Mouse (Mus musculus): ENCODE measurements at regions not wholly inside any gene's neighbourhood (a gene's known extent, or its start where the extent isn't known, plus 50 kb on each side); places are given as distances from the start of the nearest gene placed in this dataset.
A peak's percentile ranks its signal among the peaks of the same experiment; 100 is the strongest.

DNA sequence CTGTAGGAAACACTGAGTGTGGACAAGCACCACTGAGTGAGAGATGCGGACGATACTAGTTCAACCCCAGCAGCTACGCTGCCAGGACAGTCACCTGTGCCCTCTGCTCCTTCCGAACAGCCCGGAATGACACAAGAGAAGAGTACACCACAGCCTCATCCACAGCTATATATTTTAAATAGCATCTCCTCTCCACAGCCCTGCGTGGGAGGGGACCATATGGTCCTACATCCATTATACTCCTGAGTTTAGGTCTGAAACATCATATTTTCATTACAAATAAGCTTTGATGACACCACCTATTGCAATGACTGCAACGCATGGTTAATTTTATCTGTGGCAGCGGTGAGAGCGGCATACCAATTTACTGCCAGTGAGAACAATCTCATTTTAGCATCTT, 215.6 kb upstream of the Ppargc1a start:
- H3K27ac ChIP-seq (ENCODE audit: low read depth): no peak overlapping the region

DNA sequence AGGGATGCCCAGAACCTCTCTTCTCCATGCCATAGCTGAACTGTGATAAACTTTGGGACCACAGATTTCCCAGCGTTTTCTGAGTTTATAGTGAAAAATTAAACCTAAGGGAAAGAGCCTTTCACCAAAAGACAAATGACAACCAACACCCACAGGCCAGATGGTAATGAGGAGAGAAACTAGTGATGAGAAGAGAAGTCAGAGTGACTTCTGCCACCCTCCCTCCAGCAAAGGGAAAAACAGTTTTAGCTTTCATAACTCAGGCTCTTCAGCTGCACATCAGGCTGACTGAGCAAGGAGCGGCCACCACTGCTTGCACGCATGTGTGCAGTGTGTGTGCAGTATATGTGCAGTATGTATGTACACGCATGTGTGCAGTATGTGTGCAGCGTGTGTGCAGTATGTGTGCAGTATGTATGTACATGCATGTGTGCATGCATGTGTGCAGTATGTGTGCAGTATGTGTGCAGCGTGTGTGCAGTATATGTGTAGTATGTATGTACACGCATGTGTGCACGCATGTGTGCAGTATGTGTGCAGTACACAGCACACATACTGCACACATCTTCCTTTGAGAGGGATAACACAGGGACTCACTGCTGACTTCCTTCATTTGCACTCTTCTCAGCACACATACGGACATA, 208.1 kb upstream of the Ppargc1a start:
- peak; percentile 11 for DNase-seq
- H3K9ac ChIP-seq: no peak overlapping the region
- no peaks in the 10 kb centered on the region for H3K36me3 ChIP-seq (ENCODE audit: insufficient read depth)
- WGBS: 82% methylated on average over 9 of the region's 9 CpGs
- H3K4me1 ChIP-seq (ENCODE audit: insufficient read depth): no peaks in the 10 kb centered on the region
- ATAC-seq (ENCODE audit: insufficient read depth): no peak; the same call in 1 of the 2 replicates
- no peak overlapping the region for H3K4me3 ChIP-seq (ENCODE audit: low read depth, low read length)
- no peaks in the 10 kb centered on the region for H3K27me3 ChIP-seq (ENCODE audit: insufficient read depth, low read length)
- no peak overlapping the region for H3K27ac ChIP-seq (ENCODE audit: low read depth)
- no peaks in the 10 kb centered on the region for H3K9me3 ChIP-seq (ENCODE audit: low read depth, low read length)
- no peak overlapping the region for H3K4me2 ChIP-seq
- no peak for TF ChIP-seq CTCF (IDR thresholded peaks at IDR 0.05; ENCODE audit: low read depth)

More for the DNA sequence above, 215.6 kb upstream of the Ppargc1a start:
- Histone ChIP-seq H3K4me3 (ENCODE audit: low read depth, low read length) (no peak overlapping the region), H3K27me3 (ENCODE audit: insufficient read depth, low read length) (no peaks in the 10 kb centered on the region), H3K9me3 (ENCODE audit: low read depth, low read length) (no peaks in the 10 kb centered on the region), H3K36me3 (ENCODE audit: insufficient read depth) (no peaks in the 10 kb centered on the region), H3K4me2 (no peak overlapping the region), H3K4me1 (ENCODE audit: insufficient read depth) (no peaks in the 10 kb centered on the region), H3K9ac (no peak overlapping the region)
- ATAC-seq (ENCODE audit: insufficient read depth) (no peak), DNase-seq (no peak)
- no peak for TF ChIP-seq CTCF (IDR thresholded peaks at IDR 0.05; ENCODE audit: low read depth)
- WGBS: 88% methylated on average over 9 of the region's 9 CpGs

DNA sequence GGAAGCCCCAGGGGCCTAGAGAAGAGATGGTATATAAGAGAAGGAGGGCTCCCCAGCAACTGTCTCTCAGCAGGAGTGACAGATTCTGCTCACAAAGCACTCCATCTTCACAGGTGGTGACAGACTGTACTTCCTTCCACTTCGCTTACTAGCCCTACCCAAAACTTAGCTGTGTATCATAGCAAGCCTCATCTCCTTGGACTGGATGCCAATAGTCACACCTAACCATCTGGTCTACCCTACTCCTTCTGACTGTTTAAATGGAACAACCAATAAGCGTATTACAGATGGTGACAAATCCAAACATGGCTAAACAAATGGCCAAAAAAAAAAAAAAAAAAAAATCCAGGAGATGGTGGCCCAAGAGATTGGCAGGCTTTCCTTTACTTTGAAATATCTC, 204.1 kb upstream of the Ppargc1a start:
- no peak overlapping the region for H3K9ac ChIP-seq
- no peak overlapping the region for H3K4me2 ChIP-seq
- no peaks in the 10 kb centered on the region for H3K4me1 ChIP-seq (ENCODE audit: insufficient read depth)
- ATAC-seq (ENCODE audit: insufficient read depth) (no peak; the same call in 1 of the 2 replicates), DNase-seq (peak; percentile 48)
- H3K36me3 ChIP-seq (ENCODE audit: insufficient read depth): no peaks in the 10 kb centered on the region
- H3K4me3 ChIP-seq (ENCODE audit: low read depth, low read length): no peak overlapping the region
- H3K27ac ChIP-seq (ENCODE audit: low read depth): no peak overlapping the region
- WGBS: 45% methylated on average over 2 of the region's 2 CpGs
- no peak for TF ChIP-seq CTCF (IDR thresholded peaks at IDR 0.05; ENCODE audit: low read depth)
- no peaks in the 10 kb centered on the region; the same call in 1 of the 2 replicates for H3K27me3 ChIP-seq (ENCODE audit: insufficient read depth, low read length)
- H3K9me3 ChIP-seq (ENCODE audit: low read depth, low read length): no peaks in the 10 kb centered on the region

DNA sequence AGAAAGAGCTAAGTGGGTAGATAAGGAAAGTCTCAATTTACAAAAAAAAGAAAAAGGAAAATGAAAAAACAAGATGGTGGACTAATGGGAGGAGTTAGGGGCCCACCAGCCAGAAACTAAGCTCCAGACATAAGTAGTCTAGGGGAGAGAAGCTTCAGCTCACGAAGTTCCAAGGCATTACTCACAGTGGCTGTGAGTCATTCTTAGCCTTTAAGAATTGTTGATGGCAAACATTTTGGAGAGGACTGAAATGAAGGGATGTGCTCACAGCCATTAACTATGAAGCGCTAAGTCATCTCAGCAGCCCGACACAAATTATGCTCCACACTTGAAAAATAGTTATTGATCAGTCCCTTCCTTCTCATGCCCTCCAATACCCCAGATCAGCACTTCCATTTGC, 198.6 kb upstream of the Ppargc1a start:
- TF ChIP-seq CTCF (IDR thresholded peaks at IDR 0.05; ENCODE audit: low read depth): no peak
- Histone ChIP-seq H3K9ac (no peak overlapping the region), H3K4me2 (no peak overlapping the region), H3K9me3 (ENCODE audit: low read depth, low read length) (no peaks in the 10 kb centered on the region), H3K4me1 (ENCODE audit: insufficient read depth) (no peaks in the 10 kb centered on the region), H3K4me3 (ENCODE audit: low read depth, low read length) (no peak overlapping the region), H3K27ac (ENCODE audit: low read depth) (no peak overlapping the region), H3K27me3 (ENCODE audit: insufficient read depth, low read length) (no peaks in the 10 kb centered on the region; the same call in 1 of the 2 replicates), H3K36me3 (ENCODE audit: insufficient read depth) (no peaks in the 10 kb centered on the region)
- ATAC-seq (ENCODE audit: insufficient read depth): no peak
- 86% methylated on average over 3 of the region's 3 CpGs for WGBS
- DNase-seq: no peak

DNA sequence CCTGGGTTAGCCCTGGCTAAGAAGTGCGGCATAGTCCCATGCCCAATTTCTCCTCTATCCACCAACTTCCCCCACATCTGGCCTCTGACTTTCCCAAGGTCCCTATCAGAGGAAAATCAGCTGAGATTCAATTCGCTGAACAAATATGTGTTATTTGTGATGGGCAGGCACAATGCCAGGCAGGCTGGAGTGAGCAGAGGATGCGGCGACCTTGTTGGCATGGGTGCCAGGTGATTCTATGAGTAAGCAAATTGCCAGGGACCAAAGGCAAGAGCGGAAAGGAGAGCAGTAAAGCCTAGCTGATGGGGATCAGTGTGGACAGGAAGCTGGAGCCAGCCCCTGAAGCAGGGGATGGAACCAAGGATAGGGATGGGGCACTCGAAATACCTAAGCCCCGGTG, 196.9 kb upstream of the Ppargc1a start:
- Histone ChIP-seq H3K9me3 (ENCODE audit: low read depth, low read length) (no peaks in the 10 kb centered on the region), H3K27ac (ENCODE audit: low read depth) (no peak overlapping the region), H3K9ac (no peak overlapping the region), H3K4me2 (no peak overlapping the region), H3K4me3 (ENCODE audit: low read depth, low read length) (no peak overlapping the region), H3K36me3 (ENCODE audit: insufficient read depth) (no peaks in the 10 kb centered on the region), H3K4me1 (ENCODE audit: insufficient read depth) (no peaks in the 10 kb centered on the region), H3K27me3 (ENCODE audit: insufficient read depth, low read length) (no peaks in the 10 kb centered on the region; the same call in 1 of the 2 replicates)
- DNase-seq: no peak
- no peak for TF ChIP-seq CTCF (IDR thresholded peaks at IDR 0.05; ENCODE audit: low read depth)
- WGBS: 75% methylated on average over 7 of the region's 7 CpGs
- no peak for ATAC-seq (ENCODE audit: insufficient read depth)

DNA sequence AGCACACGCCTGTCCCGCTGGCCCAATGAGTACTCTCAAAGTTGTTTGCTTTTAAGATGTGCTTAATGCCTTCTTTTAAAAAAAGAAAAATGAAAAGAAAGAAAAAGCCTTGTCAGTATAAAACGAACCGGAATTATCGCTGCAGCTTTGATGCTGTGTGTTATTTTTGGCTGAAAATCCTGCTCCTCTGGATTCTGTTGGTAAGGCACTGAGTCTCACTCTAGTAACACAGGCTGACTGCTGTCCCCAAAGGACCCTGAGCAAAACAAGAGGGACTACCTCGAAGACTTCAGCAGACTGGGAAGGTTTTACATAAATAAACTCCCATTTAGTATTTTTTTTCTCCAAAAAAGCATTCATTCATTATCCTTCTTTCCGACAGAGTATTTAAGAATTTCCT, 196.1 kb upstream of the Ppargc1a start:
- Histone ChIP-seq H3K27ac (ENCODE audit: low read depth) (no peak overlapping the region), H3K36me3 (ENCODE audit: insufficient read depth) (no peaks in the 10 kb centered on the region), H3K9me3 (ENCODE audit: low read depth, low read length) (no peaks in the 10 kb centered on the region), H3K4me3 (ENCODE audit: low read depth, low read length) (no peak overlapping the region), H3K4me2 (no peak overlapping the region), H3K27me3 (ENCODE audit: insufficient read depth, low read length) (no peaks in the 10 kb centered on the region; the same call in 1 of the 2 replicates), H3K9ac (no peak overlapping the region), H3K4me1 (ENCODE audit: insufficient read depth) (no peaks in the 10 kb centered on the region)
- WGBS: 34% methylated on average over 7 of the region's 7 CpGs
- no peak for TF ChIP-seq CTCF (IDR thresholded peaks at IDR 0.05; ENCODE audit: low read depth)
- DNase-seq: no peak
- ATAC-seq (ENCODE audit: insufficient read depth): no peak

DNA sequence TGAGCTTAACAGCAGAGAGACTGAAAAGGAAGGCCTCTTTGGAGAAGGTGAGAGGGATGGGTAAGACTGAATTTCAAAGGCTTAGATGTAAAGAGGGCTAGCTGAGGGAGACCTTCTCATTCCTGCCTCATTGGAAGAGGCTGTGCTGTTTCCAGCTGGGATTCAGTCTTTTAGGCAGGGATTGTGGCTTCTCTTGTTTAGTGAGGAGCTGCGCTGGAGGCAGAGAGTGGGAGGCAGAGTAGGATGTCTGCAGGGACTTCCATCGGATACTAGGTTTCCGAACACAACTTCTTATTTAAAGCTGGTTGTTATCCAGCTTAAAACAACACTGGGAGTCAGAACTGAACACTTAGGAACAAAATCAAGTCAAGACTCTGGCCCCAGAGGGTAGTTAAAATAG, 194.8 kb upstream of the Ppargc1a start:
- Histone ChIP-seq H3K9me3 (ENCODE audit: low read depth, low read length) (no peaks in the 10 kb centered on the region), H3K27ac (ENCODE audit: low read depth) (no peak overlapping the region), H3K4me2 (no peak overlapping the region), H3K27me3 (ENCODE audit: insufficient read depth, low read length) (no peaks in the 10 kb centered on the region; the same call in 1 of the 2 replicates), H3K4me1 (ENCODE audit: insufficient read depth) (no peaks in the 10 kb centered on the region), H3K36me3 (ENCODE audit: insufficient read depth) (no peaks in the 10 kb centered on the region), H3K4me3 (ENCODE audit: low read depth, low read length) (no peak overlapping the region), H3K9ac (no peak overlapping the region)
- no peak for TF ChIP-seq CTCF (IDR thresholded peaks at IDR 0.05; ENCODE audit: low read depth)
- no peak for ATAC-seq (ENCODE audit: insufficient read depth)
- WGBS: 69% methylated on average over 3 of the region's 3 CpGs
- DNase-seq: no peak
